Mouse (Mus musculus) hematopoietic stem cell, adult 5-6 weeks (primary cell): Measurements from ENCODE around the gene Mis18a. TPM values are rescaled to one million over a fixed set of nuclear protein-coding genes. Genes with fewer than 3 reads are reported as not detected.

ENCODE experiments used
- ATAC-seq, 2 experiments: fragments of 125-278 bp in 1 of 2; replicated peaks in 1 of 2; 2 replicates each; pipeline ENCODE4 v1.8.0; 2016 to 2017; ENCODE audit warnings: inconsistent platforms in 2 of 2, mild to moderate bottlenecking in 2 of 2, moderate number of reproducible peaks in 2 of 2, low read depth in 1 of 2, moderate TSS enrichment in 1 of 2; ENCODE audit not compliant: low FRiP score in 2 of 2, poor library complexity in 2 of 2, severe bottlenecking in 2 of 2, insufficient read depth in 1 of 2, low TSS enrichment in 1 of 2
- total RNA-seq: library from RNA; stranded (forward); fragments of 172-1452, 232-1000 nt; gene quantifications from 2 replicates; pipeline ENCODE4 v1.2.3, GENCODE M21; 2017

The Mis18a gene
- total RNA-seq, 1 experiment from 2014 or later = 45.1 TPM

- no peak for ATAC-seq
Observed at GRCm38 (mm10) chr16:90674651-90675050, 52.6 kb downstream of the Mis18a start.

GRCm38 (mm10) chr16:90673507-90674354 lies 53.5 kb downstream of the Mis18a start:
- no peak for ATAC-seq

Other genes with a start within 250 kb of the Mis18a start
- gene Mrap, start 10.8 kb upstream of the Mis18a start, total RNA-seq = not detected in 2 replicates
- 9.8 and 11.1 TPM in 2 replicates for gene Urb1, start 83.0 kb upstream of the Mis18a start, total RNA-seq
- gene Eva1c, start 99.3 kb upstream of the Mis18a start, total RNA-seq = not detected in 2 replicates
- gene Cfap298, start 207.7 kb upstream of the Mis18a start, total RNA-seq = 54.6 and 80.8 TPM in 2 replicates